Mouse (Mus musculus): ENCODE measurements around the gene Park7.

DNA sequence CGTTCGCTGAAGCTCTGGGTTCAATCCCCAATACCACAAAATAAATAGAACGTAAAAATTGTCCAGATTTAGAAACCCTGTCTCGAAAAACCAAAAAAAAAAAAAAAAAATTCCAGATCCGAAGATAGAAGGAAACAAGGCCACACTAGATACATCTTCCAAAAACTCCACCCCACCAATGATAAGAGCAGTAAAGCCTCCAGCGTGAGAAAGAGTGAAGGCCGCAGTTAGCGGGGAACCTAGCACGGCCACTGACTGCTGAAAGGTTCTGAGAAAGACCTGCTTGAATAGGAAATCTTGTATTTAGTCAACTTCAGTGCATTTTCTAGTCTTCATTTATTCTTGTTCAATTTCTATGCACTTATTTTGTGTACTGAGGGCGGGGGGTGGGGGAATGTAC lies 38.8 kb downstream of the Park7 start:
- TF ChIP-seq CTCF (IDR thresholded peaks at IDR 0.05; ENCODE audit: low read depth) = no peak
- TF ChIP-seq EP300 (optimal IDR thresholded peaks at IDR 0.05) = no peak

Measured in stomach, postnatal 0 days (tissue).